Mouse (Mus musculus) mesoderm, embryonic 11.5 days (tissue): ENCODE measurements around the gene Esrp2.
A peak's percentile ranks its signal among the peaks of the same experiment; 100 is the strongest.

ENCODE experiments used
- DNase-seq: peaks from one replicate; pipeline ENCODE4 v3.0.0-alpha.2; 2012; ENCODE audit warnings: low read depth, low spot score

Gene Esrp2

DNA sequence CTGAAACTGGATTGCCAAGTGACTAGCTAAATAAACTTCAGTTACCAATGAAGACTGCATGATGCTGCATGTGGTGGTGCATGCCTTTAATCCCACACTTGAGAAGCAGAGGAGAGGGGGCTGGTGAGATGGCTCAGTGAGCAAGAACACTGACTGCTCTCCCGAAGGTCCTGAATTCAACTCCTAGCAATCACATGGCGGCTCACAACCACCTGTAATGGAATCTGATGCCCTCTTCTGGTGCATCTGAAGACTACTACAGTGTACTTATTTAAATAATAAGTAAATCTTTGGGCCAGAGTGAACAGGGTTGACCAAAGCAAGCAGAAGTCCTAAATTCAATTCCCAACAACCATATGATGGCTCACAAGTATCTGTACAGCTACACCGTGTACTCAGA is 13.3 kb downstream of the Esrp2 start:
- no peak for DNase-seq

- peak; percentile 37 for DNase-seq
Measured at GRCm38 (mm10) chr8:106115897-106116296, 20.9 kb downstream of the Esrp2 start.

DNA sequence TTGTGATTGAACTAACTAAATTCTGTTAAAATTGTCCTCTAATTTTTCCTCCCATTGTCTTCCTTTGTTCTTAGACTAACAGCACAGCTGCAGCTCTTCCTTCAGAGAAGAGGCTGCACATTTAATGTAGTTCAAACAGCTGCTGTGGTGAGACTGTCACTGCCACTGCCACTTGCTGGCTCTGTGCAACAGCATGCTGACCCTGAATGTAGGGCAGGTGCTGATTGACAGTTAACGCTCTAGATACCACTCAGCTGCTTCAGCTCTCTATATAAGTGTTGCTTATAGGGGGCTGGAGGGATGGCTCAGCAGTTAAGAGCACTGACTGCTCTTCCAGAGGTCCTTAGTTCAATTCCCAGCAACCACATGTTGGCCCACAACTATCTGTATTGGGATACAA is 24.3 kb downstream of the Esrp2 start:
- no peak for DNase-seq

DNA sequence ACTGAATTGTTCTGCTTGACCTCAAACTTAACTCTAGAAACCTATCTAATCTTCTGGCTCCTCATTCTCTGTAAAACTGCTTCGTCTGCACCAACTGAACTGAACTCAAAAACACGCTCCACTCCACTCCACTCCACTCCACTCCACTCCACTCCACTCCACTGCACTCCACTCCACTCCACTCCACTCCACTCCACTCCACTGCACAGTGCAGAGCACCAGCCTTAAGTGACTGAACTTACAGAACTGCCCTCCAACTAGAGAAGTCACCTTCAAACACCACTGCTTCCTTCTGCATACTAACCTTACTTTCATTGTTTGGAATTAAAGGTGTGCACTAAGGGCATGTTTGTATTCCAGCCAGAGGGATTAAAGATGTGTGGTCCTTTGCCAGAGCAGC is 24.7 kb downstream of the Esrp2 start:
- no peak for DNase-seq

GRCm38 (mm10) chr8:106108729-106109128 is 28.0 kb downstream of the Esrp2 start:
- DNase-seq: no peak

GRCm38 (mm10) chr8:106108080-106108479 is 28.7 kb downstream of the Esrp2 start:
- no peak for DNase-seq

DNA sequence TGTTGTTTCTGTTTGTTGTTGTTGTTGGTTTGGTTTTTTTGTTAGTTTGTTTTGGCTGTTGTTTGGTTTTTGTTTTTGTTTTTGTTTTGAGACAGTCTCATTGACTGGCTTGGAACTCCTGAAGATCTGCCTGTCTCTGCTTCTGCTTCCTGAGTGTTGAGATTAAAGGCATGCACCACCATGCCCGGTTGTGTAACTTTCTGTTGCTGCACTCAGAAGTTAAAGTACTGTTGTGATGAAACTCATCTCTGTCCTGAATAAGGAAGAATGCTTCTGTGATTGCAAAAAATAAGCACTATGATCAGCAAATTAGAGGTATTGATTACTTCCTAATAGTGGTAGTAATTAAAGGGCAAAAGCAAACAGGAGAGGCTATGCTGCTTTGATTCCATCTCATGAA is 30.6 kb downstream of the Esrp2 start:
- DNase-seq: no peak

DNA sequence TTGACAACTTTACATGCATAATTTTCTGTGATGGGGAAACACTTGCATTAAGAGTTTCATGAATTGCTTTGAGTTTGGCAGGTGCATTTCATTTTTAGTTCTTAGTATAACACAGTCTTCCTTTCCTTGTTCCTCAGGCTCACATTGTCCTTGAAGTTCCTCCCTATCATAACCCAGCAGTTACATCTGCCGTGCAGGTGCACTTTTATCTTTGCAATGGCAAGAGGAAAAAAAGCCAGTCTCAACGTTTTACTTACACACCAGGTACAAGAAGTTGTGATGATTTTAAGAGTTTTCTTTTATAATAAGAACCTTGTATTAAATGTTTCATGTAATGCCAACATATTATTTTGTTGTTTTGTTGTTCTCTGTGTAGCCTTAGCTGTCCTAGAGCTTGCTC is 32.9 kb downstream of the Esrp2 start:
- DNase-seq: no peak

GRCm38 (mm10) chr8:106102321-106102720 is 34.5 kb downstream of the Esrp2 start:
- DNase-seq: no peak
